Mouse (Mus musculus): Measurements from ENCODE around the gene Mlip.
"Not testable (repeated sequence)": the region's sequence is repeated elsewhere in the genome, so short reads cannot be mapped to it uniquely, and the experiment has no call there.

The Mlip gene

DNA sequence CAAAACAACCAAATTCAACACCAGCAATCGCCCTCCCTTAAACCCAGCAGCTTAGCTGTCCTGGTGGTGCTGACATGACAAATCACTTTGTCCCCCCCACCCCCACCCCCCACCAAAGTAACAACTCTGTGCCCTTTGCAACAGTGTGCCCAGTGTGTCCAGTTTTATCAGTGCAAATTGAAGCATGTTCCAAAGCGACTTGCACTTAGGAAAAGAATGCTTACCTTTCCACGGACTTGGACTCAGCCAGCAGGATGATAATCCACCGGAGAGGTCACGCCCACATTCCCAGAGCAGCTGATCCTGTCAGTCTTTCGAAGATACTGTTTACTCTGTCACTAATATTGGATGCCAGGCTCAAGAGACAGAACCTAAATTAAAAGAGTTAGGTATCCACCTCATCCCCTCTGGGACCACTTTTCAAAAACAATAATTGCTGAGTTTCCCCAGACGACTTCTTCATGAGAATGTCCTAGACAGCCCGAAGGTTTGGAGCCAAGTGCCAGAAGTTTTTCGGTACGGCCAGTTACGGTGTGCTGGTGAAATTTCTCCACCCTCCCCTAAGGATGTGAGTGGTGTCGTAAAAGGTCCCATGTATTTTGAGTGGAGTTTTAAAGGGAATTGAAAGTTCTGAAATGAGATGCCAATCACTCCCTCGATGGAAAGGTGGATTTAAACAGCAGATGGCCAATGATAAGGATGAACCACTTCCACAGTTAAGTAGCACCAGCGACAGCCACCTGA lies at the start of gene Mlip:
Mlip (minus strand) TSS at position 538 of the 744 bp plus-strand sequence.
- no peak for DNase-seq (ENCODE audit: extremely low read depth, low read depth)

DNA sequence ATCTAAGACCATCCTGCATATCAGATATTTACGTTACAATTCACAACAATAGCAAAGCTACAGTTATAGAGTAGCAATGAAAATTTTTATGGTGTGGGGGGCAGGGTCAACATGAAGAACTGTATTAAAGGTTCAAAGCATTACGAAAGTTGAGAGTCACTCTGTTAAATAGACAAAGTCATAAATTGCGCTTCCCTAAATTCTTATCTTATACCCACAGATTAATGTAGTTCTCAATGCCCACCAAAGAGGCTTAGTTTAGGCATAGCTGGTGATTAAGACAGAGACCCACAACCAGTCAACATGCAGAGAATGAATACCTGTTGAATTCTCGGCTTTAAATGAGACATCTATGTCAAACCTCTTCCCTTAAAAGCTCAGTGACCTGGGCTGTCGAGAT lies 47.0 kb upstream of the Mlip start:
- peak; percentile 55 for DNase-seq (ENCODE audit: extremely low read depth, low read depth)

DNA sequence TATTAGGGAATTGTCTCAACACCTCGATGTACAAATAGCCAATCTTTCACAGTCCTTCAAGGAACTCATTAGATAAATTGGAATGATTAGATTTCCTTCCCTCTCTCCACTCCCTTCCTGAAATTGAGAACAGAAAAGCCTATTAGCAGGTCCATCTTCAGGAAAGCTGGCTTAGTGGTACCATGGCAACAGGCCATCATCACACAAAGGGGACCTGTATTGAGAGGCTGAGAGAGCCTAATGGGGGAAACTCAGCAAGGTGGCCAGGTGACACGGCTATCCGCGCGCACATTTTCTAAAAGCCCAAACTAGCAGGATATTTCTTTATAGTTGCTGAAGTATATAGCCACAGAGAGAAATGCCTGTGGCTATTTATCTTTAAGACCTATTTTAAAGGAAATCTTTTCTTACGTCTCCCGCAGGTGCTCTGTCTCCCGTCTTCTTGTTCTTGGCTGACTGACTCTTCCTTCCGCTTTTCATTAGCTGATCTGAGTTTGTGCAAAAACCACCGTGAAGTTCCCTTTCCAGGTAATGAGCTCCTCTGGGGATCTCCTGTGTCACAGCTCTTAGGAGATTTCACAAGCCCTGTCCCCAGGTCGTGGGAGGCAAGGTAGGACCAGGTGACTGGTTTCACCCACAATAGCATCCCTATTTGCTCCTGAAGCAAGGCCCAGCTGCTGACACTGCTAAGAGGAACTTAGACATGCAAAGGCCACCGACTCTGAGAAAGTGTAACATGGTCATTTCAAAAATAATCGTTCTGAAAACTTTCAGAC lies 46.3 kb upstream of the Mlip start:
- DNase-seq (ENCODE audit: extremely low read depth, low read depth): no peak

DNA sequence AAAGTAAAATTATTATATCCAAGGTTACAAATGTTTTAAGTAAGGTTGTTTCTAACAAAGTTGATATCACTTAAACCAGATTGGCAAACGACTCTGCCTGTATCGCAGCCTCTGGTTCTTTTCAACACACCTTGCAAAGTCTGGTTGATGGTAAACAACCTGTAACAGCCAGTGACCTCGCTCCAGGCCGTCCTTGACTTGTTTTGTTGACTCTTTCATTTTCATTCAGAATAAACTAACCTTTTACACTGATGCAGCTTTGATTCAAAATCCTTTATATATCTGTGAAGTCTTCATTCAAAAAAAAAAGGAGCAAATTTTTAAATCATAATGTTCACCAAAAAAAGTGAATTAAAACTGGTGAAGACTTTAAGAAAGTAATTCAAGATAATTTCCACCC lies 44.3 kb upstream of the Mlip start:
- no peak for DNase-seq (ENCODE audit: extremely low read depth, low read depth)

DNA sequence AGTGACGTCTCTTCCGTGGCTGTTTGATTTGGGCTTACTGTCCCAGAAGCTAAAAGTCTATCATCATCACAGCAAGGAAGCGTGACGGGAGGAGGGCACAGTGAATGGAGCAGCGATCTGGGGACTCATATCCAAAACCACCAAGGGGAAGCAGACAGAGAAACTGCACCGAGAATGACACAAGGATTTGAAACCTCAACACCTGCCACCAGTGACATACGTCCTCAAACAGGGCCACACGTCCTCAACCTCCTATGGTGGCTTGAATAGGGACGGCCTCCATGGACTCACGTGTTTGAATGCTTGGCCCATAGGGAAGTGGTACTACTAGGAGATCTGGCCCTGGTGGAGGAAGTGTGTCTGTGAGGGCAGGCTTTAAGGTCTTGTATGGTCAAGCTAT lies 38.5 kb upstream of the Mlip start:
- no peak for DNase-seq (ENCODE audit: extremely low read depth, low read depth)

DNA sequence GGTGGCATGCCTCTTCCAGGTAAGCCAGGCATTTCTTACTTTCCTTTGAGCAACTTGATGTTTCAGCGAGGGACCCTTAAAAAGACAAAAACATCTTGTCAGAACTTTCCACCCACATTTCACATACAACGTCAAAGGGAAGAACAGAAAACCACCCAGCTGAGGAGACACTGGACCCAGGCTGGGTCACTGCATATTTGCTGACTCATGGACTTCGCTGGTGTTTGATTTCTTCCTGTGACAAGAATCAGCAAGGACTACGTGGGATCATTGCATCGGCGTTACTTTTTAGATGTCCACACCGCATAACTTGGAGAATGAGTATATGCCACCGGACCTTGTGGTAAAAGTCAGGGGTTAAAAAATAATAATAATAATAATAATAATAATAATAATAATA lies 36.2 kb upstream of the Mlip start:
- DNase-seq (ENCODE audit: extremely low read depth, low read depth): no peak

DNA sequence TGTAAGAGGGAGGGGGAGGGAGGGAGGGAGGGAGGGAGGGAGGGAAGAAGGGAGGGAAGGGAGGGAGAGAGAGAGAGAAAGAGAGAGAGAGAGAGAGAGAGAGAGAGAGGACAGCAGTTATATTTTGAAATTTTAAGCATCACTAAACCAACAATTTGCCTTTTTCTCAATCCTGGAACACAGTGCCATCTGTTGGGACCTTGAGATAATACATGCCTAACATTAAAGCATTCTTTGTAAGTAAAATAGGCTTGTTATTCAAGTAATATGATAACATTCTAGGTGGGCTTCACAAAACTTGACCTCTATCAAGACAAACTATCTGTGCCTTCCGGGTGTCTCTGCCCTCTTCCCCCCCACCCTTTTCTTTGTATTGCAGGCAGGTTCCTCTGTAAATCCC lies 34.0 kb upstream of the Mlip start:
- no peak for DNase-seq (ENCODE audit: extremely low read depth, low read depth)

DNA sequence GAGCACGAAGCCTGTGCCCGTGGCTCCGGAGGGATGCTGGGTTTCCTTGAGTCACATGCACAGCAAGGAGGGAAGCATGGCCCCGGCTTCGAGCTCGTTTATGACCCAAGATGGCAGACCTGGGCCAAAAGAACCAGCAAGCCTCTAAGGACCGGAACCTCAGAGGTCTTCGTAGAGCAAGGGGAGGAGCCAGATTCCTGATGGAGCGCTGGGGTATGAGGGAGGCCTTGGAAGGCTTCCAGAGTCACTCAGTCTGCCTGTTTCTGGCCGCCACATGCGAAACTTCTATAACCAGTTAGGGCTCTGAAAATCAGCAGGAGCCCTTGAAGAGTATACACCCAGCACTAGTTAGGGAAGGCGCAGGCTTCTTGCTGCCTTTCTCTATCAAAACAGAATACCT lies 32.8 kb upstream of the Mlip start:
- DNase-seq (ENCODE audit: extremely low read depth, low read depth): no peak

DNA sequence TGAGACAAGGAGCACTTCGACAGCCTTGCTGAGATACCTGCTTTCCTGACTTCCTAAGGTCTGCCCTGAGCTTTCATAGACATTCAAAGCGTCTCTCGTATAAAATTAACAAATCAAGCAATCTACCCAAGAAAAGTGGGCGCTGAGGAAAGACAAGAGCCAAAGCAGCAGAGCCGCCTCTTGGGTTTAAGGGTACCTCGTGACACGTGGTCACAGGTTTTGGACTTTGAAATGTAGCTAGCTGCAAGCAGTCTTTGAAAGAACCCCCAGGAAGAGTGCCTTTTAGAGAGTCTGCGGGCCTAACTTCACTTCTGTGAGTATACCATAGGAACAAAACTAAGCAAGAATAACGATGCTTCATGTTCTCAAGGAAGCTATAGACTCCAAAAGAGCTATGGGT lies 31.9 kb upstream of the Mlip start:
- DNase-seq (ENCODE audit: extremely low read depth, low read depth): no peak

DNA sequence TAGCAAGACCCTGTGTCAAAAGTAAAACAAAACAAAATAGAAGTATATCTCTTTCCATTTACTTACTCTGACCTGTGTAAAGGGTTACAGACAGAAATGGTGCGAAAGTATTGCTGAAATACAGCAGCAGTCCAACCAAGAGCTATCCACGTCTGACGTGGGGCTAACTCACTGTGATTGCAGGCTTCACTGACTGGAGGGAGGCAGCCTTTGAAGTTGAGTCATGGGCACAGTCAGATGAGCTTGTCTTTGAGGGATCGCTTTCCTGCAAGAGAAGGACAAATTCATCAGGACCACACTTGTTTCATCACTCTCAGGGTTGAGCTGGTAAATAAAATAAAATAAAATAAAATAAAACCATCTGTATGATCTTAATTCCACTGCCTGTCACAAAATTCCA lies 31.2 kb upstream of the Mlip start:
- DNase-seq (ENCODE audit: extremely low read depth, low read depth): no peak

DNA sequence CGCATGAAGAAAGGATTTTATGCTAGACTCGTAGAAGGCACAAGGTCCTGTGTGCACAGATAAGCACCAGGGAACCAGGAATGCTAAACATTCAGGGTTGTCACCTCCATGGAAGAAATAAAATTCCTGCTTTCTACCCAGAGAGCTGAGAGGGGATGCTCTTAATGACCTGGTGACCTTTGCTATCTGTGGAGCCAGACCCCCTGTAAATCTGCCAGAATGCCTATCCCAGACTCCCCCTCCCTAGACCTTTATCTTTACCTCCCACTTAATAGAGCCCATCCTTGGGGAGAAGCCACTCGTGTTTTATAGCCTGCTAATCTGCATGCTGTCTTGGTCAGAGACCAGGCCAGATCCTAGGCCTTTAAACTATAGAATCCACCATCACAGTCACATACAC lies 29.7 kb upstream of the Mlip start:
- no peak for DNase-seq (ENCODE audit: extremely low read depth, low read depth)

DNA sequence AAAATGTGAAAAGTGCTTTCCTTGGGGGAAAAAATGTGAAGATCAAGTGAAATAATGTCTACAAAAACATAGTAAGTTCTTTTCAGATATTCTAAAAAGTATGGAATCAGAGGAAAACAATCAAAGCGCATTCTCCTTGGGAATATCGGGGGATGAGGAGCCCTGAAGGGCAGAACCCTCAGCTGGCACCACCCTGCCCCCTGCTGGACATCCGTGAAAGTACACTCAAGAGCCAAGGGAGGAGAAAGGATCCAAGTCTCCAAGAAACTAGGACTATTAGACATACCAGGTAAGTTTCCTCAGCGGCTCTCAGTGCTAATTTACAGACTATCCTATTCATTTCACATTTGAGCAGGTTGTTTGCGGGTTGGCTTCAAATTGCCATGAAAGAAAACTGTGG lies 28.8 kb upstream of the Mlip start:
- no peak for DNase-seq (ENCODE audit: extremely low read depth, low read depth)

DNA sequence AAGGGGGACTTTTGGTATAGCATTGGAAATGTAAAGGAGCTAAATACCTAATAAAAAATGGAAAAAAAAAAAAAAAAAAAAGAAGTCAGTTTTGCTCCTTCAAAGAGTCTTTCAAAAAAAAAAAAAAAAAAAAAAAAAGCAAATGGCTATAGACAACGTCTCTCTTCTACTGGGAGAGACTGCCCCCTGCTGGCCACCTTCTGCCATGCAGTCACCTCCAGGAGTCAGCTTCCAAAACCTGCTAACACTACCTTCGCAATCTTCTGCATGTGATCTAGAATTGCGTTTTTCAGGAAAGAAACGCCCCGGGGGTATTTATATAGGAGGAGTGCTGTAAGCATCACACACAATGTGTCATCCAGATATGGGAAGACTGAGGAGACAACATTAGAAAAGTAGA lies 26.9 kb upstream of the Mlip start:
- no peak for DNase-seq (ENCODE audit: extremely low read depth, low read depth)

DNA sequence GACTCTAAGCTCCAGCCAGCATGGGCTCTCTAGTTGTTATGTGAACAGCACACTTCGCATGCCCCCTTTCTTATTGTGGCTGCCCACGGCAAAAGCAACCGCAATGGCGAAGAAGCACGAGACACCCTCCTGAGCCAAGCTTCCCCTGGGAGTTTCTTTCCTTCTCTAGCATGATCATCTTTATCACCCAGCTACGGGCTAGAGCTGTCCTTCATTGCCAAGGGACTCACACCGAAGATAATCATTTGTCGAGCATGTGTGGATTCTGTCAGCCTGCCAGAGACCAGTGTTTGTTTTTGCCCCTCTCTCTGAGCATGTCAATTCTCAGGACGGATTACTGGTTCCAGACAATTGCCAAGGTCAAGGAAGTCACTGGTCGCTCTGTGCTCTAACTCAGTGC lies 24.9 kb upstream of the Mlip start:
- no peak for DNase-seq (ENCODE audit: extremely low read depth, low read depth)

DNA sequence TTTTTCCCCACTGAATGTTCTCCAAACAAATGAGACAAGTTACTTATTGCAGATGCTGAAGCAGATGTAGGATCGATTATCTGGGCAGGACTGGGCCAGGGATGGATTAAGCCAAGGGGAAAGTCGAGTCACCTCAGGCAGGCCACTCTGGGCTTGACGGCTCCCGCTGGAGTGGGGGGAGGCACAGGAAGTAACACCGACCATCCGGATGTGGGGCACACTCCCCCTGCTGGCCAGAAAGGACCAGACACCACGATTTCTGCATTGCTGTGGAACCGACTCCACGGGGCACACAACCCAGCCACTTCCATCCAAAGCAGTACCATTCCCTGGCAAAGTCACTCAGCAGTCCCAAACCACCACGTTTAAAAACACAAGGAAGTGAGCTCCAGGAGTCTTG lies 24.3 kb upstream of the Mlip start:
- no peak for DNase-seq (ENCODE audit: extremely low read depth, low read depth)

DNA sequence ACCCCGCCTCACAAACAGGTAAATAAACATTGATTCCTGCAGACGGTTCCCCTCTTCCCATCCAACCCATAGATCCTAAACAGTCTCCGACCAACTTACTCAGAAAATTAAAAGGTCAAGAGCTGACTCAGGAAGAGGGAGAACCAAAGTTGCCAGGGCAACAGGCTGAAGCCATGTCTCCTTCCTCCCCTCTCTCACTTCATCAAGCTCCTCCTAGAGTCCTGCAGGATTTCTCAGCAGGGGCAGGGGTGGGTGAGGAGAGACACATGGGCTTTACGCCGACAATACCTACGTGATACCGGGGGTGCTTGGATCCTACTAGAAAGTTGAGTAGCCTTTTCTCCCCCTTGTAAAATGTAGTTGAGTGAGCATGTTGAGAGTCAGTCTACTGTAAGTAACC lies 23.8 kb upstream of the Mlip start:
- DNase-seq (ENCODE audit: extremely low read depth, low read depth): no peak

DNA sequence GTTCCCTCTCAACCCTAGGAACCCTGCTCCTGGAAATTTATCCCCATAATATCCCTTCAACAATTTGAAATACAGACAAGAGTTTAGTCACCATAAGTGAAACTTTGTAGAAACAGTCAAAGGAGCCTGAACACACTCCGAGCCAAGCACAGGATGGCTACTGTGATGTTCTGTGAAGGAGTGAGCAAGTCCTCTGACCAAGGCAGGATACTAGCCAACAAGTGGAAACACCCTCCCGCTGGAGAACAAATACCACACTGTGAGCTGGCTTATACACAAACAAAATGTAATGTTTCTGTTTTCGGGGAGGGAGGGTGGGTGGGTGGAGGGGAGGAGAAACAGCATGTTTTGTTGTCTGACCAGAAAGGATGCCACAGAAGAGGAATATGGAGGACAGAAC lies 17.9 kb upstream of the Mlip start:
- no peak for DNase-seq (ENCODE audit: extremely low read depth, low read depth)

DNA sequence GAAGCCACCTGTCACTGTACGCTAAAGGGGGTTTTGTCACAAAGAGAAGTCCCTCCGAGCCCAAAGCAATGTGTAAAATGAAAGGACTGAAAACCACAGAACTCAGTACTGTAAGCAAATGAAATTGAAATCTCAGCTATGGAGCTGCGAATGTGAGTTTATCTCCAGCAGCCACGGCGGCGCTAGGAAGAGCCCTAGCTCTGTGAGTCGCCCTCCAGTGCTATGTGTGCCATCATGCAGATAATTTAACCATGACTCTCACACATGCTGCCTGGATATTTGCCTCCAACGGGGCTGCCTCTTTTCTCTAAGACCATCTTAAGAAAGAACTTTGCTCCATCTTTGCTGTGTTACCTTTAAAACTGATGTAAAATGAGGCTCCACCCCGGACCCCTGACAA lies 16.5 kb upstream of the Mlip start:
- no peak for DNase-seq (ENCODE audit: extremely low read depth, low read depth)

DNA sequence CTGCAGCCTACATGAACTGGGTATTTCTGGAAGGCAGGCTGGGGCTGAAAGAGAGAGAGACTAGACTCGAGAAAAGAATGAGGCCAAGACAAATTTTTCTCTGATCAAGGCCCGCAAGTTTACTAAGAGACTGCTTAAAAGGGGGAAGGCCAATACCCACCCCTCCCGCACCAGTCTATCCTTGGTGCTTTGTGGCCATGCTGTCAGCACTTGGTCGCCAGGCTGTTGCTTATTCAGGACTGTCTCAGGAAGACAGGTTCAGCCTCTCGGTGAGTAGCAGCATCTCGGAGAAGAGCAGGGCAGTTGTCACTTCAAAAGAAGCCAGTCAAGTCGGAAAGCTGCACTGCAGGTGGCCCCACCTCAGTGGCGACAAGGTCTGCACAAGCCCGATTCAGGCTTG lies 11.9 kb upstream of the Mlip start:
- not testable (repeated sequence) for DNase-seq (ENCODE audit: extremely low read depth, low read depth)

DNA sequence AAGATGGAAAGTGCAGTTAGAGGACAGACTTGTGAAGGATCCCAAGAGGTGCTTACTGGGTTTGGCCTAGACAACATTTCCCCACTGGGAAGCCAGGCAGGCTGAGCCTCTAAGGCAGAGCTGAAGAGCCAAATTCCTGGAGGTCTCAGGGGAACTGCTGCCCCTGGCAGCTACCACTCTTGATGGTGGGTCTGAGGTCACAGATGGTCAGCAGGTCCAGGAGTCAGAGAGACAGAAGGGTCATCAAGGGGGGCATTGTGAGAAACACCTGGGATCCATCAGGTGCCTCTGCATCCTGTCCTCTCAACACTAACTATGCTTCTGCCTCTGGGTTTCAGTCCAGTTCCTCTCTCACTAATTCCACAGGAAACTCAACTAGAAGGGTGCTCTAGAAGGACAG lies 10.1 kb upstream of the Mlip start:
- DNase-seq (ENCODE audit: extremely low read depth, low read depth): no peak

DNA sequence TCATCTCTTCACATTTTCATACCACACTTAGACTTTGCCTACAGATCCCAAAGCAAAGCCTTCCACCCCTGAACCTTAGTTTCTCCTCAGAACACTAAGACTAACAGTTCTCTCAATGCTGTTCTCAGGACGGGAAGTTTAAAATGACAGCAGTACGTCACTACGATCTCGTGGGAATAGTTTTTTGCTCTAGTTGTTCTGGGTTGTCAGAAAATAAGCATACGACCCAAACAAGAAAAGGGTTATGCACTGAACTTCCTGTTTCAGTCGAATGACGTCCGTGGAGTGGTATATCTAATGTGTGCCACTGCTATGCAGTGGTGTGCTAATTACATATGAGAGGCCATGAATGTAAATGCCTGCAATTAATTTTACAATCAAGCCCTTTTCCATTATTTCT lies 7.9 kb upstream of the Mlip start:
- no peak for DNase-seq (ENCODE audit: extremely low read depth, low read depth)

DNA sequence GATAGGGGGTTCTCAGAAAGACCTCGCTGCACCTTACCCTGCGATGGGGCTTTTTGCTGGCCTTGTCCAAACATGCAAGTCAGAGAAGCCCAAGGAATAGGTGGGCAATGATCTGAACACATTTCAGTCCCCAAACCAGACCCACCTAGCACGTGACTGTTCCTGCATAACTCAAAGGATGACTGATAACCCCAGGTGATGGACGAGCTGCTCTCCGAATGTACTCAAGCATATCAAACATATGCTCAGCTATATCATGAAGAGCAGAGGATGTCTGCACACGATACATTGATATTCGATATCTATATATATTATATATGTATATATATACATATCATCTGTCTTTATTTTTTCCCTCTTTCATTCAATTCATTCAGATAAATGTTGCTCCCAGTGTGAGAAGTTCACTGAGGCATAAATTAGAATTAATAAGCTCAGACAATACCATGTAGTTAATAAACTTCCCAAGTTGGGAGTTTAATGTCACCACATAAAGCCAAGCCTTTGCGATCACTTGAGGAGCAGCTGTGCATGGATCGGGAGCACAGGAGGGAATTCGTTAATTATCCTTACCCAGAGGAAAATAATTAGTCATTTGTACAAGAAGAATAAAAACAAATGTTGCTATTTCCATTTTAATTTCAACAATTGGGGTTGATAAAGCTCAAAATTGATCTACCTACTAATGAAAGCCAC lies 6.7 kb upstream of the Mlip start:
- no peak for DNase-seq (ENCODE audit: extremely low read depth, low read depth)

DNA sequence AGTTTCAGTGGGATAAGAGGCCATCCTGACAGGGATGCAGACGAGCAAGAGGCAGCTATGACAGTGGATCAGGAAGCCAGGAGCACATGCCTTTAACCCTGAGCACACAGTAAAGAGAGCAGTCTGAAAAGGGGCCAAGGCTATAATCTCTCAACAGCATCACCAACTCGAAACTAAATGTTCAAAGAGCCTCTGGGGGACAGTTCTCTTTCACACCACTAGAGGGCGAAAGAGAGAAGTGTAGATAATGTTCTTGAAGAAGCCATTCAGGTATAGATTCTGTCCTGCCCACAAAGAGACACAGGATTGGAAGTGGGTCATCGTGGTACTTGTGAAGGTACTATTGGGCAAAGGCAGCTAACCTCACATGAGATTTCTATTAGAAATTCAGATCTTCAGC lies 1.2 kb upstream of the Mlip start:
- no peak for DNase-seq (ENCODE audit: extremely low read depth, low read depth)

All from MEL-GATA-1-ER (cell line).